Mouse (Mus musculus): Measurements from ENCODE around the gene Akap6. TPM values are rescaled to one million over a fixed set of nuclear protein-coding genes. Genes with fewer than 3 reads are reported as not detected.
A peak's percentile ranks its signal among the peaks of the same experiment; 100 is the strongest.

Gene Akap6
- polyA plus RNA-seq, 1 experiment from 2014 or later = 23.6 TPM

DNA sequence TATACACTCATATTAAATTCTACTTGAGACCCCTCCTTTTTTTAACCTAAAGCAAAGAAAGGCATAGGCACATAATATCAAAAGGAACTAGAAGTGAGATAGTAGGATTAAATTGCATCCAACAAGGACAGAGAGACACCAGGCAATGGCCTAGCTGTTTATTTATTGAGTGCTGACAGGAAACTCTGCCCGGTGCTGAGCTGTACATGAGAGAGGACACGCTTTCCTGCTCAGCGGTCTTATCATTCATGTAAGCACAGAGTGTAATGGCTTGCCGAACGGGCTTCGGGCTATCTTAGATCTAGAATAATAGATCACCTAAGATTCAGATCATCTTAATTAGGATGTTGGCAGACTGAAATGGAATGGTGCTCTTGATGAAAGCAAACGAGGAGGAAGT lies 245.1 kb downstream of the Akap6 start:
- no peaks in the 10 kb centered on the region for H3K27me3 ChIP-seq (ENCODE audit: control insufficient read depth, insufficient read depth, low read depth, low read length)
- H3K36me3 ChIP-seq (ENCODE audit: control insufficient read depth, insufficient read depth, low read length) = 0 out of 2 replicates have a peak, but pooled peaks cover 4% of the 10 kb centered on the region
- no peak overlapping the region for H3K4me3 ChIP-seq (ENCODE audit: low read depth, low read length)
- H3K27ac ChIP-seq (ENCODE audit: low read length) = no peak overlapping the region
- H3K4me2 ChIP-seq (ENCODE audit: low read length) = no peak overlapping the region
- H3K9me3 ChIP-seq (replicated peaks; ENCODE audit: control insufficient read depth, low read length, poor library complexity, severe bottlenecking) = no peaks in the 10 kb centered on the region
- ATAC-seq = no peak
- no peaks in the 10 kb centered on the region for H3K4me1 ChIP-seq (ENCODE audit: control insufficient read depth, insufficient read depth, low read length)
- H3K9ac ChIP-seq (ENCODE audit: low read depth, low read length) = no peak overlapping the region
- 76% methylated on average over 7 of the region's 7 CpGs for WGBS

DNA sequence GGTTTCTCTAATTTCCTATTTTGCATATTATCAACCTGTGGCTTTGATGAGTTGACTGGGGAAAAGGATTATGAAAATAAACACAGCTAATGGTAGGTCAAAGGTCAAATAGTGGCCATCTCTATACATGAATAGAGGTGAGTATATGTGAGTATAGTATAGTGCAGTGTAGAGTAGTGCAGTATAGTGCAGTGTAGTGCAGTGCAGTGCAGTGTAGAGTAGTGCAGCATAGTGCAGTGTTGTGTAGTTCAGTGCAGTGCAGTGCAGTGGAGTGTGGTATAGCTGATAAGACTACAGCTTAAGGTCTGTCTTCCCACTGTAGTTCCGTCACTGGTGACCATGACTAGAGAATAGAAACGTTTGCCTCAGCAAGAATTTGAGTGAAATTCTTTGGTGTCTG lies 245.8 kb downstream of the Akap6 start:
- no peak overlapping the region for H3K4me3 ChIP-seq (ENCODE audit: low read depth, low read length)
- no peaks in the 10 kb centered on the region for H3K9me3 ChIP-seq (replicated peaks; ENCODE audit: control insufficient read depth, low read length, poor library complexity, severe bottlenecking)
- WGBS = 89% methylated on average over 2 of the region's 2 CpGs
- H3K4me2 ChIP-seq (ENCODE audit: low read length) = no peak overlapping the region
- no peak overlapping the region for H3K9ac ChIP-seq (ENCODE audit: low read depth, low read length)
- H3K4me1 ChIP-seq (ENCODE audit: control insufficient read depth, insufficient read depth, low read length) = no peaks in the 10 kb centered on the region
- H3K36me3 ChIP-seq (ENCODE audit: control insufficient read depth, insufficient read depth, low read length) = 0 out of 2 replicates have a peak, but pooled peaks cover 4% of the 10 kb centered on the region
- H3K27me3 ChIP-seq (ENCODE audit: control insufficient read depth, insufficient read depth, low read depth, low read length) = no peaks in the 10 kb centered on the region
- no peak overlapping the region for H3K27ac ChIP-seq (ENCODE audit: low read length)
- ATAC-seq = peak; percentile 80

DNA sequence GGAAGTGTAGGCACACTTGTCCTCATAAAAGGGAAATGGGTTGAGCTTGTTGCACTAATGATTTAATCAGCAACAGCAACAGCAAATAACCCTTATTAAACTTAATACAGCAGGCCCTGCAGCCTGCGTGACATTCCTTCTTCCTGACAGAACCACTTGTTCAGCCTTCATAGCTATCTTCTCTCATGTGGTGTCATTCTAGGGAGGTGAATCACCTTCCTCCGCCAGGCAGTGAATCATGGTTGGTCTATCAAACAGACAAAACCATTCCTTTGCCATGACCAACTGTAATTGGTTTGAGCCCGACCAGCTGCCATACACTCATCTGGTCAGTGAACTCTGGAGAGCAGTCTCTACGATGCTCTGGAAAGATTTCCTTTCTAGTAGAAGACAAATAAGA lies 251.5 kb downstream of the Akap6 start:
- WGBS = 72% methylated on average over 4 of the region's 4 CpGs
- ATAC-seq = no peak

DNA sequence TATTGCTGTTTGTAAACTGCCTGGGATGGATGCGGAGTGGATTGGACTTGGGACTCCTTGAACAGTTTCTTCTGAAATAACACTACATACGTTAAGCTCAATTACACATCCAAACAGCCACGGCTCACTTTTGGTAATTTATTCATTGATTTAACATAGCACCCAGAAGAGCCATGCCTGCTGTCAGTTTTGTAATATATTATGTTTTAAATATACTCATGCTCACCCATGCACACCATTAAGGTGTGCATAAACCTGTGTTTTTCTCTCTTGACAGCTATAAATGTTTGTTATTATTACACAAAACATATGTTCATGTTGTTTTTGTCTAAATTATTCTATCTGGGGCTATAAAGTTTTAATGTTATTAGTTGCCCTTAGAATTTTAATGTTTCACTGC lies 258.4 kb downstream of the Akap6 start:
- no peak for ATAC-seq
- Histone ChIP-seq H3K36me3 (ENCODE audit: control insufficient read depth, insufficient read depth, low read length) (no peaks in the 10 kb centered on the region), H3K4me1 (ENCODE audit: control insufficient read depth, insufficient read depth, low read length) (no peaks in the 10 kb centered on the region), H3K27ac (ENCODE audit: low read length) (no peak overlapping the region), H3K4me3 (ENCODE audit: low read depth, low read length) (no peak overlapping the region), H3K27me3 (ENCODE audit: control insufficient read depth, insufficient read depth, low read depth, low read length) (no peaks in the 10 kb centered on the region), H3K9ac (ENCODE audit: low read depth, low read length) (no peak overlapping the region), H3K4me2 (ENCODE audit: low read length) (no peak overlapping the region), H3K9me3 (replicated peaks; ENCODE audit: control insufficient read depth, low read length, poor library complexity, severe bottlenecking) (no peaks in the 10 kb centered on the region)
- 76% methylated on average over 3 of the region's 3 CpGs for WGBS

More for the DNA sequence above, 251.5 kb downstream of the Akap6 start:
- H3K9me3 ChIP-seq (replicated peaks; ENCODE audit: control insufficient read depth, low read length, poor library complexity, severe bottlenecking) = no peaks in the 10 kb centered on the region
- no peak overlapping the region for H3K27ac ChIP-seq (ENCODE audit: low read length)
- H3K9ac ChIP-seq (ENCODE audit: low read depth, low read length) = no peak overlapping the region
- no peaks in the 10 kb centered on the region for H3K4me1 ChIP-seq (ENCODE audit: control insufficient read depth, insufficient read depth, low read length)
- no peak overlapping the region for H3K4me2 ChIP-seq (ENCODE audit: low read length)
- no peak overlapping the region for H3K4me3 ChIP-seq (ENCODE audit: low read depth, low read length)
- H3K27me3 ChIP-seq (ENCODE audit: control insufficient read depth, insufficient read depth, low read depth, low read length) = no peaks in the 10 kb centered on the region
- 0 out of 2 replicates have a peak, but pooled peaks cover 4% of the 10 kb centered on the region for H3K36me3 ChIP-seq (ENCODE audit: control insufficient read depth, insufficient read depth, low read length)

DNA sequence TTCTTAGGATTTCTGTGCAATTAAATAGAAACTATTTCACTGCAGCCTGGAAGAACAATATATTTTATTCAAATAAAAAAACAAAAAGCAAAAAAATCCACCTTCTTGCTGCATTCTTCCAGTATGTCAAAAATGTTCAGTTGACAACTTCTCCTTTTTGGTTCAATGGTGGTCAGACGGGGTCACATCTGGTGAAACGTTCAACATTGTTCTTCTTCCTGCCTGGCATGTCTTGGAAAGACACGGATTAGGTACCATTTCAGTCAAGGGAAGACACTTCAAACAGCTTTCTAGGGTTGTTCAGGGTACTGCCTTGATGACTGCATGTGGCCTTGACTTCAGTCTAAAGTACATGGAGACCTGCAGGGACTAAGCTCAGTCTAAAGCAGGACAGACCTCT lies 258.8 kb downstream of the Akap6 start:
- no peak overlapping the region for H3K9ac ChIP-seq (ENCODE audit: low read depth, low read length)
- WGBS = 50% methylated on average over 3 of the region's 3 CpGs
- no peaks in the 10 kb centered on the region for H3K4me1 ChIP-seq (ENCODE audit: control insufficient read depth, insufficient read depth, low read length)
- no peaks in the 10 kb centered on the region for H3K9me3 ChIP-seq (replicated peaks; ENCODE audit: control insufficient read depth, low read length, poor library complexity, severe bottlenecking)
- H3K36me3 ChIP-seq (ENCODE audit: control insufficient read depth, insufficient read depth, low read length) = no peaks in the 10 kb centered on the region
- no peak overlapping the region for H3K4me2 ChIP-seq (ENCODE audit: low read length)
- ATAC-seq = no peak
- no peak overlapping the region for H3K4me3 ChIP-seq (ENCODE audit: low read depth, low read length)
- H3K27me3 ChIP-seq (ENCODE audit: control insufficient read depth, insufficient read depth, low read depth, low read length) = no peaks in the 10 kb centered on the region
- no peak overlapping the region for H3K27ac ChIP-seq (ENCODE audit: low read length)

DNA sequence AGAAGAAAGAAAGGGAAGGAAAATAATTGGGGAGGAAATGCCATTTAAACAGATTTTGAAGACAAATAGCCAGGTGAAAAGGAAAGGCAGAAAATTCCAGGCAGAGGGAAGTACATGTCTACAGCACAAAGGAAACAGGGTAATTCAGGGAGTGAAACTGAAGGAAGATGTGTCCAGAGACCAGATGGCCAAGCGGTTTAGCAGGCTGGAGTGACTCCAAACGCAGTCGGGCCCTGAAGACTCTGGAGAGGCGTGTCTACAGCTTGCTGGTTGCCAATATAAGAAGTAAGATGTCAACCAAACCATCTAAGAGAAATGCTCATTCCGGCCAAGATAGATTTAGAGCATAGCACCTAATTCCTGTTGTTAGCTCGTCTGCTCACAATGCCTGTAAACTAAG lies 292.6 kb downstream of the Akap6 start:
- H3K9me3 ChIP-seq (replicated peaks; ENCODE audit: control insufficient read depth, low read length, poor library complexity, severe bottlenecking) = no peaks in the 10 kb centered on the region
- no peak overlapping the region for H3K4me3 ChIP-seq (ENCODE audit: low read depth, low read length)
- H3K27me3 ChIP-seq (ENCODE audit: control insufficient read depth, insufficient read depth, low read depth, low read length) = no peaks in the 10 kb centered on the region
- 80% methylated on average over 6 of the region's 6 CpGs for WGBS
- no peak overlapping the region for H3K4me2 ChIP-seq (ENCODE audit: low read length)
- no peak for ATAC-seq
- H3K27ac ChIP-seq (ENCODE audit: low read length) = no peak overlapping the region
- peaks cover 5% of the 10 kb centered on the region; the same call in 1 of the 2 replicates for H3K4me1 ChIP-seq (ENCODE audit: control insufficient read depth, insufficient read depth, low read length)
- no peak overlapping the region for H3K9ac ChIP-seq (ENCODE audit: low read depth, low read length)
- H3K36me3 ChIP-seq (ENCODE audit: control insufficient read depth, insufficient read depth, low read length) = no peaks in the 10 kb centered on the region

DNA sequence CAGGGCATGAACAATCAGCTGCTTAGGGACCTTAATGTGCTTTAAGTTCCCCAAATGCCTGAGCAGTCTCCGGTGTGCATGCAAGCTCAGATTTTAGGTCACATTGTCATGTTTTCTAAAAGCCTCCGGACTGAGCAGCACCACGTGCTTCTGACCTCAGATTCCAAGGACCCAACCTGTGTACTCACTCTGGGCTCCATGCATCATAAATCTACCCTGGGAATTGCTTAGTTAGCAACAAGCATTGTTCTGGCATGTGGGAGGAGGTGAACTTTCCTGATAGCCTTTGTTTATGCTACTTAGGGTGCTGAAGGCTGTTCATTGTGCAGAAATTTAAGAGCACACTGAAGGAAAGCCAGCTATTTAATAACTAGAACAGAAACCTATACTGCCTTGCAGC lies 313.2 kb downstream of the Akap6 start:
- Histone ChIP-seq H3K27me3 (ENCODE audit: control insufficient read depth, insufficient read depth, low read depth, low read length) (no peaks in the 10 kb centered on the region), H3K4me3 (ENCODE audit: low read depth, low read length) (no peak overlapping the region), H3K36me3 (ENCODE audit: control insufficient read depth, insufficient read depth, low read length) (peaks cover 2% of the 10 kb centered on the region; the same call in 1 of the 2 replicates), H3K9ac (ENCODE audit: low read depth, low read length) (no peak overlapping the region), H3K9me3 (replicated peaks; ENCODE audit: control insufficient read depth, low read length, poor library complexity, severe bottlenecking) (no peaks in the 10 kb centered on the region), H3K4me1 (ENCODE audit: control insufficient read depth, insufficient read depth, low read length) (no peaks in the 10 kb centered on the region), H3K27ac (ENCODE audit: low read length) (no peak overlapping the region), H3K4me2 (ENCODE audit: low read length) (no peak overlapping the region)
- no peak for ATAC-seq
- 23% methylated on average over 3 of the region's 3 CpGs for WGBS

DNA sequence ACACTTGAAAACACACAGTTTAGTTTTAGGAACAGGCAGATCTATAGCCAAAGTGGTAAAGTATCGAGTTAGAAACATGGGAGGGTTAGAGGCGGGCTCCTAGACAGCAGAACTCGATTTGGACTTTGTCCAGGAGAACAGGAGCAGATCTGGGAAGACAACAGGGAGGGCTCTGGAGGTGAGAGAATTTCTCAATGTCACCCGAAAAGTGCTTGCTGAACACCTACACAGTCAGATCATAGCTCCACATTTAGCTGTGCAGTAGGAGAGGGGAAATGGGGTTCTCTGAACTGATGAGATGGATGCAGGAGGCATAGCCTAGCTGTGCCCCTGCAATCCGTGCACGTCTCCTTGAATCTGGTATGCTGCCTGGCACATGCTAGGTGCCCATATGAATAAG lies 315.4 kb downstream of the Akap6 start:
- 98% methylated on average over 6 of the region's 6 CpGs for WGBS
- Histone ChIP-seq H3K27ac (ENCODE audit: low read length) (no peak overlapping the region), H3K9ac (ENCODE audit: low read depth, low read length) (no peak overlapping the region), H3K4me1 (ENCODE audit: control insufficient read depth, insufficient read depth, low read length) (no peaks in the 10 kb centered on the region), H3K27me3 (ENCODE audit: control insufficient read depth, insufficient read depth, low read depth, low read length) (no peaks in the 10 kb centered on the region), H3K4me2 (ENCODE audit: low read length) (no peak overlapping the region), H3K4me3 (ENCODE audit: low read depth, low read length) (no peak overlapping the region), H3K36me3 (ENCODE audit: control insufficient read depth, insufficient read depth, low read length) (0 out of 2 replicates have a peak, but pooled peaks cover 2% of the 10 kb centered on the region), H3K9me3 (replicated peaks; ENCODE audit: control insufficient read depth, low read length, poor library complexity, severe bottlenecking) (no peaks in the 10 kb centered on the region)
- ATAC-seq = no peak

DNA sequence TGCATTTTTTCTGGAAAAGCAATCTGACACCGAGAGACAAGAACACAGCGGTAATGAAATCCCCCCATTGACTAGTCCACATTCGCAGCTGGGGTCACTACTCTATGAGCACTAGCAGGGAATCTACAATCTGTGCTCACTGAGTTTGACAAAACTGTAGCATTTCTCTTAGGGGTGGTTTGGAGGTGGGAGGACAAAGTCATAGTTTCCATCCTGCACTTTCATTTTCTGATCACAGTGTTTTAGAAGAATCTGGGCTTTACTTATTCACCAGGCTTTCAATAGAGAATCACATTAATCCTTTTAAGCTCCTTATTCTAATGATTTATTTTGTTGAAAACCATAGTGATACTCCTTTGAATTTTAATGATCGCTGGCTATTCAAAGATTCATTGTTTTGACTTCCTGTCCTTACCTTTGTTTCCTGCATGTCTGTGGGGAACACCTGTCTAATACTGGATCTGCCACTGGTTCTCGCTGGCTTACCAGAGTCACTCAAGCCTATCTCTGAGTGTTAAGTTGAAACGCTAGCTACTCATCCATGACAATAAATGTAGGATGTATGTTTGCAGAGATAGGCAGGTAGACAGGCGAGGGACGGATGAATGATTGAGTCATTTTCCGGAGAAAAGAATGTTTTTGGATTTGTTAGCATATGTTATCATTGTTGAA lies 325.5 kb downstream of the Akap6 start:
- Histone ChIP-seq H3K4me3 (ENCODE audit: low read depth, low read length) (no peak overlapping the region), H3K27me3 (ENCODE audit: control insufficient read depth, insufficient read depth, low read depth, low read length) (no peaks in the 10 kb centered on the region), H3K4me2 (ENCODE audit: low read length) (no peak overlapping the region), H3K36me3 (ENCODE audit: control insufficient read depth, insufficient read depth, low read length) (0 out of 2 replicates have a peak, but pooled peaks cover 2% of the 10 kb centered on the region), H3K4me1 (ENCODE audit: control insufficient read depth, insufficient read depth, low read length) (peaks cover 28% of the 10 kb centered on the region), H3K27ac (ENCODE audit: low read length) (no peak overlapping the region), H3K9ac (ENCODE audit: low read depth, low read length) (no peak overlapping the region), H3K9me3 (replicated peaks; ENCODE audit: control insufficient read depth, low read length, poor library complexity, severe bottlenecking) (no peaks in the 10 kb centered on the region)
- ATAC-seq = no peak
- 33% methylated on average over 9 of the region's 9 CpGs for WGBS
